Mouse (Mus musculus) lung, adult 18-20 months (tissue): ENCODE measurements around the gene Tepsin.

ENCODE experiments used
- DNase-seq, 2 experiments: peaks; one replicate each; pipeline ENCODE4 v3.0.0; 2022; ENCODE audit warnings: mixed read lengths in 2 of 2

The Tepsin gene

GRCm38 (mm10) chr11:120063326-120063725 lies 35.2 kb downstream of the Tepsin start:
- DNase-seq, result no peak

- no peak for DNase-seq
Observed at GRCm38 (mm10) chr11:120060634-120061033, 37.9 kb downstream of the Tepsin start.

GRCm38 (mm10) chr11:120055953-120056732 lies 42.4 kb downstream of the Tepsin start:
- no peak for DNase-seq

GRCm38 (mm10) chr11:120053846-120054245 lies 44.7 kb downstream of the Tepsin start:
- no peak for DNase-seq

GRCm38 (mm10) chr11:120052274-120052673 lies 46.3 kb downstream of the Tepsin start:
- no peak for DNase-seq

GRCm38 (mm10) chr11:120051124-120051811 lies 47.3 kb downstream of the Tepsin start:
- no peak for DNase-seq

- DNase-seq, result no peak
Observed at GRCm38 (mm10) chr11:120049067-120049466, 49.5 kb downstream of the Tepsin start.

- DNase-seq, result no peak
Observed at GRCm38 (mm10) chr11:120048252-120048556, 50.3 kb downstream of the Tepsin start.

- DNase-seq, result no peak
Observed at GRCm38 (mm10) chr11:120047531-120048251, 50.8 kb downstream of the Tepsin start.

- no peak for DNase-seq
Observed at GRCm38 (mm10) chr11:120046553-120047191, 51.9 kb downstream of the Tepsin start, which contains the start of gene Aatk. Gene Aatk (minus strand): TSS chr11:120047167.

GRCm38 (mm10) chr11:120045839-120046552 lies 52.5 kb downstream of the Tepsin start:
- no peak for DNase-seq

- DNase-seq, result no peak
Observed at GRCm38 (mm10) chr11:120045341-120045740, 53.2 kb downstream of the Tepsin start.

GRCm38 (mm10) chr11:120042141-120042838 lies 56.2 kb downstream of the Tepsin start:
- peak in 1 of 2 experiments; percentile 65 for DNase-seq

GRCm38 (mm10) chr11:120041191-120042123 lies 57.1 kb downstream of the Tepsin start:
- DNase-seq, result peak; percentile 88 to 93
